Mouse (Mus musculus) embryo, embryonic 10.5 days (tissue): ENCODE results near the gene Nucb1.

Experiments used
- DNase-seq: peaks from one replicate; pipeline ENCODE4 v3.0.0-alpha.2; 2015; ENCODE audit warnings: low spot score

The Nucb1 gene

GRCm38 (mm10) chr7:45461781-45462180 is 48.4 kb downstream of the Nucb1 start:
- no peak for DNase-seq

- no peak for DNase-seq
Observed at GRCm38 (mm10) chr7:45461326-45461725, 48.9 kb downstream of the Nucb1 start.

- DNase-seq = peak; percentile 65
Observed at GRCm38 (mm10) chr7:45460860-45461314, 49.3 kb downstream of the Nucb1 start.

GRCm38 (mm10) chr7:45460377-45460776 is 49.8 kb downstream of the Nucb1 start:
- DNase-seq = no peak

GRCm38 (mm10) chr7:45459564-45460140 is 50.6 kb downstream of the Nucb1 start, which contains the start of gene Ftl1:
Ftl1 (minus strand) TSS chr7:45459884.
- peak; percentile 99 for DNase-seq

GRCm38 (mm10) chr7:45458748-45459563 is 51.2 kb downstream of the Nucb1 start:
- DNase-seq = peak; percentile 88

- DNase-seq = peak; percentile 34
Observed at GRCm38 (mm10) chr7:45457204-45458060, 52.8 kb downstream of the Nucb1 start.

GRCm38 (mm10) chr7:45456721-45457203 is 53.4 kb downstream of the Nucb1 start:
- DNase-seq = no peak

GRCm38 (mm10) chr7:45455932-45456696 is 54.1 kb downstream of the Nucb1 start:
- no peak for DNase-seq

GRCm38 (mm10) chr7:45454971-45455370 is 55.2 kb downstream of the Nucb1 start:
- DNase-seq = no peak

- DNase-seq = peak; percentile 90
Observed at GRCm38 (mm10) chr7:45451344-45451982, 58.7 kb downstream of the Nucb1 start.

GRCm38 (mm10) chr7:45449974-45450373 is 60.2 kb downstream of the Nucb1 start:
- DNase-seq = no peak

- DNase-seq = peak; percentile 68
Observed at GRCm38 (mm10) chr7:45447325-45447990, 62.7 kb downstream of the Nucb1 start.

- DNase-seq = no peak
Observed at GRCm38 (mm10) chr7:45446589-45446988, 63.6 kb downstream of the Nucb1 start.

GRCm38 (mm10) chr7:45443526-45444420 is 66.4 kb downstream of the Nucb1 start:
- DNase-seq = no peak
